Mouse (Mus musculus) C2C12 (cell line): ENCODE measurements at regions not wholly inside any gene's neighbourhood (a gene's known extent, or its start where the extent isn't known, plus 50 kb on each side); places are given as distances from the start of the nearest gene placed in this dataset.

ENCODE experiments used
- CTCF ChIP-seq: IDR thresholded peaks from one replicate; pipeline ENCODE4 v1.5.1; 2011; ENCODE audit not compliant: control insufficient read depth, insufficient read depth, insufficient read length
- FOSL1 ChIP-seq: IDR thresholded peaks from one replicate; pipeline ENCODE4 v1.8.0; 2011; ENCODE audit warnings: mild to moderate bottlenecking, low read length; ENCODE audit not compliant: poor library complexity, insufficient read depth, severe bottlenecking
- MAX ChIP-seq: IDR thresholded peaks from one replicate; pipeline ENCODE4 v1.6.1; 2011; ENCODE audit warnings: mild to moderate bottlenecking, control low read depth
- MYOG ChIP-seq: IDR thresholded peaks from one replicate; pipeline ENCODE4 v1.6.1; 2011; ENCODE audit not compliant: control insufficient read depth, insufficient read length; ENCODE audit errors: extremely low read depth

- TF ChIP-seq CTCF (no peak), MYOG (no peak), MAX (no peak), FOSL1 (no peak)
Measured at GRCm38 (mm10) chr5:111620626-111621025, 113.1 kb upstream of the Gm26897 start.
